Mouse (Mus musculus) layer of hippocampus, postnatal 36 days (tissue): ENCODE measurements at regions not wholly inside any gene's neighbourhood (a gene's known extent, or its start where the extent isn't known, plus 50 kb on each side); places are given as distances from the start of the nearest gene placed in this dataset.
A peak's percentile ranks its signal among the peaks of the same experiment; 100 is the strongest.

ENCODE experiments used
- DNase-seq, 2 experiments: peaks; one replicate each; pipeline ENCODE4 v3.0.0; 2022

GRCm38 (mm10) chr1:23462411-23462810 lies 64.8 kb upstream of the Ogfrl1 start:
- no peak for DNase-seq

DNA sequence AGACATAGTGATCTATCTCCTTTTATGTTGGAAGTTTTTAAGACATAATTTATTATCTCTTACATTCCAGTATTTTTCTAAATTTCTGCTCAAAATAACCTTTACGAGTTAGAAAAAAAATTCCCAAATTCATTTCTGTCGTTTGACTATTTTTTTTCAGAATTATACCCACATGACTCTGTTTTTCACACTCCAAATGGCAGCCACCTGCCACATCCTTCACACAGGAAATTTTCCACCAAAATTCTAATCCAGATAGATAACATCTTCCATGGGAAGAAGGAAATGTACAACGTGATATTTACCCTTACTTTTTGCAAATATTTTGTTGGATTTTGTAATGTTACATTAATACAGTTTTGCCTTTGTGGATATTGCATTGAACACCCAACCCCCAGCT lies 66.5 kb upstream of the Ogfrl1 start:
- DNase-seq, result peak; percentile 37 to 40

- DNase-seq, result no peak
Observed at GRCm38 (mm10) chr1:23466340-23466739, 68.8 kb upstream of the Ogfrl1 start.

DNA sequence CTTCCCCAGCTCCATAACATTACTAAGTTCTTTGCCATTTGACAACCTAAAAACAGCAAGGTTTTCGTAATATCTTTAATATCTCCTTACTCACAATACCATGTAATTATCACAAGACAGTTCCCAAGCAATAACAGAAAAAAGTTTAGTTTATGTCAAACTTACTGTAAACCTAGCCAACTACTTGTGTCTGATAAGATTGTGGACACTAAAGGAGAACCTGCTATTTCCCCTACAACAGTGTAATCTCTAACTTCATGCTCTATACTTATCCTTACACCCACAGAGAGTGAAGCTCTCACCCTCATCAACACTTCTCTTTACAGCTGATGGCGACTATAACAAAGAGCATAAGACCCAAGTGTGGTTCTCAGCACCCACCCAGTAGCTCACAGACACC lies 69.8 kb upstream of the Ogfrl1 start:
- no peak for DNase-seq

DNA sequence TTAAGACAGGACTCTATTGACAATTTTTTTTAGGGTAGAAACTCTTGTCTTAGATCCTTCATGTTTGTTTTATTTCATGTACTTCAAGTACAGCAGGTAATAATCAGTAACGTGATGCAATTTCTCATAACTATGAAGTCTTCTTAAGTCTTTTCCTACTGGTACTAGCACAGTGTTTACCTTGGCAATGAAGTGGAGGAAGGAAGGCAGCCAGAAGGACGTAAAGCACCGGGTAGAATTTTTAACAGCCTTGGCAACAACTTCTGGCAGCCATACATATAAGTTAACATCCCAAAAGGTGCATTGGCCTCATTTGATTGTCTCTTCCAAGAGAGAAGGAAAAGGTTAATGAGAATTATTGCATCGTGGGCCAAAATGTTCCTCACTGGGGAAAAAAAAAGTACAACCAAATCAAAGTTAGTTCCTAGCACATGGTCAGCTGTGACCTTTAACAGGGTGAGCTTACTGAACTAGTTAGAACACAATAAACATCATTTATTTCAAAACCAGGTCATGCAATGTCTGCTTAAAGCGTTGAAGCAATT lies 83.3 kb upstream of the Ogfrl1 start:
- DNase-seq, result no peak

DNA sequence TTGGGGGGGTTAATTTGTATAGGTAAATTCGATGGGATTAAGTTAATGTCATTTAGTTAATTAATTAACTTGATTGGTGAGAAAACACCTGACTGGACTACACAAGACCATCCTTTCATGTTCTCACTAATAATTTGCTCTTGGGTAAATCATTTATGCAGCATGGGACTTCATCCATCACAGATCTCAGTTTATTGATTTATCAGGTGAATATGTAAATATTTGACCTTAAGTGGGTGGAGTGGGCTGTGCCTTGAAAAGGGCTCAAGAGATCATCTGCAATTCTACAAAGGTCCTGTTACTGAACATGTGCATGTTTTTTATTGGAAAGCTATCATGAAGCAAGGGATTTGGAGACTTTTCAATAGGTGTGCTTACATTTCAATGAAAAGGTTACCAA lies 87.0 kb upstream of the Ogfrl1 start:
- no peak for DNase-seq

DNA sequence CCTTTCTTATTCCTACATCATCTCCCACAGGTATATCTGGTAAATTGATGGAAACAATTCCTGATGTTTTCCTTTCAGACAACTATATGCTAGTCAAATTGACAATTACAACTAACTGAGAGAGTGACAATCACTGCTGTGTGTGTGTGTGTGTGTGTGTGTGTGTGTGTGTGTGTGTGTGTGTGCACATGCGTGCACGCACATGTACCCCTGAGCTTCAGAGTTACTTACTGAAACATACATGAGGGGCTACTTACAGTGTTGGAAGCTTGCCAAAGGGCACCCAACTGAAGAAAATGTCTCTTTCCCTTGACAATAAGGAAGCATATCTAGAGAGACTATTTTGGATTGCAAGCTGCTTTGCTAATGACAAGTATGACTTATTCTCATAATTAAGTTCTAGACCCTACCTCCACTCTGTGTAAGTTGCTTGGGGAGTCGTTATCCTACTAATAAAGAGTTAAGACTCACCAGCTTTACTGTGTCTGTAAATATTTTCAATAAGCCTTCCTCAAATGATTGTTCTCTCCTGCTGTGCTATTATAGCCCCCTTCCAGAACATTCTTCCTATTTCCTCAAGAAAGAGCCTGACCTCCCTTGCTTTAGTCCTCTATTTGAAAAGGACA lies 87.7 kb upstream of the Ogfrl1 start:
- DNase-seq, result no peak

GRCm38 (mm10) chr1:23487031-23487430 lies 89.5 kb upstream of the Ogfrl1 start:
- DNase-seq, result no peak

DNA sequence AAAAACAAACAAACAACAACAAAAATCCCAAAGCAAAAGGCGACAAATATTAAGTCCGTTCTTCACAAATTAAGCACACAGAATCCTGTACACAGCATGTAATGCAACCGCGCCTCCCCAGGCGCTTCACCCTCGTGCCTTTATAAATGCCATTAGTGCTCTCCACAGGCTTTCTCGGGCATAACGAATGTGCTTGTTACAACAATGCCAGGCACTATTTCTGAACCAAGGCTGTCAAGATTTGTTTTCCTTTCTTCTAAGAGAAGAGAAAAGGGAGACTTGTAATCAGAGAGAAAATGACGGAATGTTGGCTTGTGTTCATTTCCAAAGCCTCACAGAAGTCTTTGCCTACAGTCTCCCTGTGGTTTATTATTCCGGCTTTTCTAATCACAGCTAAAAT lies 93.1 kb upstream of the Ogfrl1 start:
- DNase-seq, result peak in 1 of 2 experiments; percentile 5

- DNase-seq, result no peak
Observed at GRCm38 (mm10) chr1:23491041-23491440, 93.5 kb upstream of the Ogfrl1 start.

- DNase-seq, result no peak
Observed at GRCm38 (mm10) chr1:23492981-23493380, 95.4 kb upstream of the Ogfrl1 start.

DNA sequence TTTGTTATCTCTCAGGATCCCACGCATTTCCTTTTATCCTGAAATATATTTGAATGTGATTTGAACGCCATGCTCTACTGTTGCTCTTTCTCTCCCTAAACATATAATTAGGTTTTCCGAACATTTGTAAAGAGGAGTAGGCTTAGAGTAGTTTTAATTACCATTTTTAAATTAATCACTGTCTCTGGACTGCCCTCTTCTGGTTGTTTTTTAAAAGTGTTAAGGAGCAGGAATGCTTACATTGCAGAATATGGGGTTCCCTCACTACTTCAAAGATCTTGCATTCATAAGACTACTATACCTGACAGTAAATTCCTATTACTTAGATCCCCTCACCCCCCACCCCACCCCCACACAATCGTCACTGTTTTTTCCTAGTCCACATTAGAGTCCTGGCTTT lies 97.8 kb upstream of the Ogfrl1 start:
- DNase-seq, result no peak

DNA sequence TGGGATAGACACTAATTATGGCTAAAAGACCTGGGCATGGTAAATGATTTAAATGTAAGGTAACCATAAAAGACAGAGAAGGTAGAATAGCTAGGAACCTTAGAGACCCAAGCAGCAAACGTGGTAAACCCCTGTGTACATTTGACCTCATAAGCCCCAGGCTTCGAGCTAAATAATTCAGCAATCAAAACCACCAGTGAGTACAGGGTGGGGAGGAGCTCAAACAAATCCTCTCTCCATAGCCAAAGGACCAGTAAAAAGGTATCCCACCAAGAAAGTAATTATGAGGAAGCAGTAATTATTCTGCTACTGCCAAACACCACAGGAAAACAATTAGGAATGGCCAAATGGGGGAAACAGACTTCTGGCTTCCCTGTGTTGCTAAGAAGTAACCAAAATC lies 122.5 kb upstream of the Ogfrl1 start:
- DNase-seq, result no peak

DNA sequence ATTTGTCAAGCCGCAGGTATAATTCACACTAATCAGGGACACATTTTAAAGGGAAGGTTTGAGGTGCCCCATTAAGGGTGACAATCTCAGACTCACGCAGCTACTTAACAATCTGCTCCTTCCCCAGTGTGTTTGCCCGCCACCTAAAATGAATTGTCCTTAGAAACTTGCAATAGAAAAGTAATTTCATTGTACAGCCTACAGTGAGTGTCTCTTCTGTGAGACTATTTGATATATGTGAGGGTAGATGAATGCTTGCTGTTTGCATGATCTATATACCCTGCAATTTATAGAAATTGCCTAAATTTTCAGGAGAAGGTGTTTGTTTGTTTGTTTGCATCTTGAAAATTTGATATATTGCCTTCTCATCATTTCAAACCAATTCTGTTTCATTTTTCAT lies 135.1 kb upstream of the Ogfrl1 start:
- DNase-seq, result no peak

DNA sequence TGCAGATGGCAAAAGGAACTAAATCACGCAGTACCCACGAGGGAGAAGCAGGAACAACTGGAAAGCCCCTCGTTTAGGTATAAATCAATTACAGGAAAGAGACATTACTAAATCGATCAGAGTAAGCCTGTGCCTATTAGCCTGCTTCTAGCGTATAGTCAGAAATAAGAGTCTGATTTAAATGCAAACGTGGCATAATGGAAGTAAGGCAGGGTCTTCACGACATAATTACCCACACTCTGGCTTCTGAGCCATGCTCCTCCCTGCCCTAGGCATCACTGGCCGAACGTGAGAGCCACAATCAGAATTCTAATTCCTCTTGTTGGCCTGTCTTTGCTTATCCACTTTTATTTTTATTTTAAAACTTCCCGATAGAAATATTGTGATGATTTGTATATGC lies 139.0 kb upstream of the Ogfrl1 start:
- DNase-seq, result no peak

DNA sequence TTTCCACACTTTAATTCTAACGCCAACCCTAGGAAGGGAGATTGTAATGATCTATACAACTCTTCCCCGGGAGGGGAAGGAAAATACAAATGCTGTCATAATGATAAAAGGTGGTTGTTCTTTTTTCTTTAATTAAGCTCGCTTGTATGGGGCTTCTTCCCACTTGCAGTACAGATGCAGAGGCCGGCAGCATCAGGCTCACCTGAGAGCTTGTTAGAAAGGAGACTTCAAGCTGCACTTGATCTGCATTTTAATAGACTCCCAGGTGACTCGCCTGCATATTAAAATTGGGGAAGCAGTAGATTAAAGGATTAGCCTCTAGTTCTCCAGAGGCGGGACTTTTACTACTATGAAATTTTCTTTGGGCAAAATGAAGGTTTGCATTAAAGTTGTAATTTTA lies 140.8 kb upstream of the Ogfrl1 start:
- DNase-seq, result no peak

DNA sequence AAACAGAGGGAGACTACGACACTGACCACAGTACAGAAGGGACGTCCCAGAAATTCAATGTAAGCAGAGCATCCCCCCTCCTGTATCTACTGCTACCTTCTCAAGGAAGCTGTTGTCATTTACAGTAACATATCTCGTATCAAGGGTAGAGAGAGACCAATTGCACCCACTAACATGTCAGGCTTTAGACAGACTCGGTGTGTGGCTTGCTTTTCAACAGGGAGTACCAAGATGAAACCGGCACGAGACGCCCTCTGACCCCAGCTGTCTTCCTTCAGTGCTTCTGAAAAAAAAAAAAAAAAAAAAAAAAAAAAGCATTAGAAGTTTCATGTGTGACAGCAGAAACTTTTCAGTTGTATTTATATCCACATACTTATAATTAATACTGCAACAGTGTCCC lies 143.0 kb upstream of the Ogfrl1 start:
- DNase-seq, result no peak

DNA sequence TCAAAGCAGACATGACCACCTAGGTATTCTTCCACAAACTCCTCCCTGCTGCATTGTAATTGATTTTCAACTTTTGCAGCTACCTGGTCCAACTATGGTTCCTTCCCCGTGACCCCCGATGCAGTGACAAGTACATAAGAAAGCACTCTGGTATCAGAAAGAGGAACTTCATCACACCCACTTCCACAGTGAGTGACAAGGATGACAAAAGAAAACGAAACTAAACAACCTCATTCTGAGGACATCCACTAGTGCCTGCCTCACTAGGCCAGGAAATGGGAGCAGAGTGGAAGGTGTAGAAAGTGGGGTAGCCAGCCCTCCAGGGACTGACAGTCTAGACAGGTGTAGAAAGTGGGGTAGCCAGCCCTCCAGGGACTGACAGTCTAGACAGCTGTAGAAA lies 158.2 kb upstream of the Ogfrl1 start:
- DNase-seq, result no peak

- no peak for DNase-seq
Observed at GRCm38 (mm10) chr1:23568106-23568505, 170.5 kb upstream of the Ogfrl1 start.

DNA sequence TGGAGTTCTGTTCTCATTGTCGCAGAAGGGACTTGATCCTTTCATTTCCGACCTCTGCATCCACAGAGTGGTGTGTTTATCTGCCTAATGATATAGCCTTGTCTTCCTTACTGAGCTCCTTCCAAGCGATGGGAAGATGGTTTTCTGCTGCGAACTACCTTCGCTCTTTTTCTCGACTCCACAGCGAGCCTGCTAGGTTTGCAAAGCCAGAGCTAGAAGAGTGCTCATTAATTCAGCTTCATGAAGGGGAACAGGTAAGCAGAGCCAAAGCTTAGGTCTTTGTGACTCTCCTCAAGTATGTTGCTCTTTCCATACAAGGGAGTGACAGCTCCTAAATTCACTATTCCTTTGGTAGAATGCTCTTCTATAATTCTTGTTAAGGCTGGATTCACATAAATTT lies 176.9 kb upstream of the Ogfrl1 start:
- DNase-seq, result no peak

DNA sequence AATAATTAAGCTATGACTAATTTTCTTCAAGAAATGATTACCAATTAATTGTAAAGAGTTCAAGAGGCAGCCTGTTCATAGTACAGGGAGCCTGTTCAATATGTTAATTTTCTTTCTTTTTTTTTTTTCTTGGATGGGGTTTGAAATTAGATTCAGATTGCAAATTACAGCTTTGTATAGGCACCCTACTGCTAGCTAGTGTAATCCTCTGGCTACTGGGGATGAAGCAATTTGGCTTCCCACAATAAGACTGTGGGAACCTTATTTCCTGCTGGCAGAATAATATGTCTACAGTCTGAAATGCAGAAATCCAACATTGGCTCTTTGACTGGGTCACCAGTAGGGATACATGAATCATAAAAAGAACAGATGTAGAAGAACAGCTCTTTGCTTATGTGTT lies 177.4 kb upstream of the Ogfrl1 start:
- DNase-seq, result no peak

- no peak for DNase-seq
Observed at GRCm38 (mm10) chr1:23575515-23575914, 177.9 kb upstream of the Ogfrl1 start.

GRCm38 (mm10) chr1:23576150-23576549 lies 178.6 kb upstream of the Ogfrl1 start:
- no peak for DNase-seq

DNA sequence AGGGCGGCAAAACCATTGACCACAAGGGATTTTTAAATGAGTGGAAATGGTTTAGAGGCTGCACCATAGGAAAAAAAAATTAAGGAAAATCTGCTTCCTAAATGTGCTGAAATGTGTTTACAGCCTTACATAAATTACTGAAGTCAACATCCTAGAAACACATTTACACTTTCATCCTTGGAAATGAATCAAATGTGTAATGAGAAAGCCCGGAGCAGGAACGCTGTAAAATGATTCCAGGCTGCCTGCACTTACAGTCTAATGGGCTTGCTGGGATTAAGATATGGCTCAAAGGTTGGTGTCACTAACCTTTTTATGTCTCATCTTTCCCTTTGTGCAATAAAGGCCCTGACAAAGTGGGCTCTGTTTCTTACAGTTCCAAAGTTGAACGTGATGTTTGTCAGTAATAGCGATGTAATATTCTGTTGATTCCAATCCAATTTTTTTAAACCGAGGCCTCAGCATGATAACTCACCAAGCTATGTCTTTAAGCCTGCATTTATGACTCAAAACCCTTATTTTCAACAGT lies 172.1 kb upstream of the B3gat2 start:
- DNase-seq, result no peak
